Mouse (Mus musculus) common myeloid progenitor, adult 5-6 weeks (primary cell): ENCODE data around the gene Tmem95. TPM values are rescaled to one million over a fixed set of nuclear protein-coding genes. Genes with fewer than 3 reads are reported as not detected.
A peak's percentile ranks its signal among the peaks of the same experiment; 100 is the strongest.

Experiments
- ATAC-seq: replicated peaks from 2 replicates; pipeline ENCODE4 v1.8.0; 2016; ENCODE audit warnings: low read depth, mild to moderate bottlenecking, moderate TSS enrichment, inconsistent platforms; ENCODE audit not compliant: poor library complexity, severe bottlenecking
- total RNA-seq: library from RNA; stranded (forward); fragments of 200-1000, 187-1606 nt; gene quantifications from 2 replicates; pipeline ENCODE4 v1.2.3, GENCODE M21; 2017

Gene Tmem95
- total RNA-seq, 1 experiment from 2014 or later = not detected

- ATAC-seq = no peak
Observed at GRCm38 (mm10) chr11:69911701-69912100, 33.9 kb upstream of the Tmem95 start.

- no peak for ATAC-seq
Observed at GRCm38 (mm10) chr11:69910781-69911560, 33.2 kb upstream of the Tmem95 start.

GRCm38 (mm10) chr11:69910177-69910576, 32.4 kb upstream of the Tmem95 start:
- no peak for ATAC-seq

- no peak for ATAC-seq
Observed at GRCm38 (mm10) chr11:69909174-69909573, 31.4 kb upstream of the Tmem95 start.

GRCm38 (mm10) chr11:69908645-69909044, 30.8 kb upstream of the Tmem95 start:
- ATAC-seq = no peak

- no peak for ATAC-seq
Observed at GRCm38 (mm10) chr11:69904311-69904710, 26.5 kb upstream of the Tmem95 start.

- ATAC-seq = no peak
Observed at GRCm38 (mm10) chr11:69902972-69903371, 25.2 kb upstream of the Tmem95 start.

- no peak for ATAC-seq
Observed at GRCm38 (mm10) chr11:69901993-69902392, 24.2 kb upstream of the Tmem95 start.

GRCm38 (mm10) chr11:69901406-69901846, 23.6 kb upstream of the Tmem95 start:
- peak; percentile 85 for ATAC-seq

GRCm38 (mm10) chr11:69900471-69901405, 22.9 kb upstream of the Tmem95 start, which contains the start of the genes 2810408A11Rik and Neurl4:
Gene 2810408A11Rik, minus strand, starts transcription at chr11:69900987.
Gene Neurl4, plus strand, starts transcription at chr11:69901072.
- peak; percentile 82 for ATAC-seq

GRCm38 (mm10) chr11:69899870-69900269, 22.1 kb upstream of the Tmem95 start:
- no peak for ATAC-seq

- peak; percentile 68 for ATAC-seq
Observed at GRCm38 (mm10) chr11:69895291-69895690, 17.5 kb upstream of the Tmem95 start, which contains the start of gene Acap1. Gene Acap1, minus strand, starts transcription at chr11:69895539.

- peak; percentile 84 for ATAC-seq
Observed at GRCm38 (mm10) chr11:69894671-69895070, 16.9 kb upstream of the Tmem95 start.

GRCm38 (mm10) chr11:69891482-69891881, 13.7 kb upstream of the Tmem95 start:
- no peak for ATAC-seq

GRCm38 (mm10) chr11:69886907-69887635, 9.3 kb upstream of the Tmem95 start:
- no peak; the same call in 1 of the 2 replicates for ATAC-seq

- no peak for ATAC-seq
Observed at GRCm38 (mm10) chr11:69884663-69885062, 6.8 kb upstream of the Tmem95 start.

- ATAC-seq = no peak
Observed at GRCm38 (mm10) chr11:69884240-69884639, 6.4 kb upstream of the Tmem95 start.

GRCm38 (mm10) chr11:69883527-69884151, 5.8 kb upstream of the Tmem95 start:
- no peak for ATAC-seq

- ATAC-seq = no peak
Observed at GRCm38 (mm10) chr11:69883066-69883465, 5.2 kb upstream of the Tmem95 start.
